Mouse (Mus musculus): ENCODE data around the gene Sgtb. TPM values are rescaled to one million over a fixed set of nuclear protein-coding genes. Genes with fewer than 3 reads are reported as not detected.
A peak's percentile ranks its signal among the peaks of the same experiment; 100 is the strongest.

The Sgtb gene
- total RNA-seq, 2 experiments from 2014 or later, result 0.26 TPM; not detected in 1

GRCm38 (mm10) chr13:104108651-104109287, 772 bp upstream of the Sgtb start:
- peak; percentile 43 for ATAC-seq (replicated peaks; ENCODE audit: poor library complexity, severe bottlenecking)

GRCm38 (mm10) chr13:104109816-104110521, 428 bp downstream of the Sgtb start:
- peak; percentile 39 for ATAC-seq (replicated peaks; ENCODE audit: poor library complexity, severe bottlenecking)

GRCm38 (mm10) chr13:104110526-104110925, 985 bp downstream of the Sgtb start:
- no peak for ATAC-seq (replicated peaks; ENCODE audit: poor library complexity, severe bottlenecking)

- ATAC-seq (replicated peaks; ENCODE audit: poor library complexity, severe bottlenecking), result no peak
These were observed 2.8 kb downstream of the Sgtb start for GRCm38 (mm10) chr13:104112266-104112900.

GRCm38 (mm10) chr13:104113782-104114181, 4.2 kb downstream of the Sgtb start:
- no peak for ATAC-seq (replicated peaks; ENCODE audit: poor library complexity, severe bottlenecking)

GRCm38 (mm10) chr13:104114827-104115226, 5.3 kb downstream of the Sgtb start:
- no peak for ATAC-seq (replicated peaks; ENCODE audit: poor library complexity, severe bottlenecking)

- no peak for ATAC-seq (replicated peaks; ENCODE audit: poor library complexity, severe bottlenecking)
These were observed 12.7 kb downstream of the Sgtb start for GRCm38 (mm10) chr13:104122078-104122840.

GRCm38 (mm10) chr13:104123662-104124381, 14.3 kb downstream of the Sgtb start:
- ATAC-seq (replicated peaks; ENCODE audit: poor library complexity, severe bottlenecking), result no peak

GRCm38 (mm10) chr13:104132561-104132960, 23.0 kb downstream of the Sgtb start:
- ATAC-seq (replicated peaks; ENCODE audit: poor library complexity, severe bottlenecking), result no peak

- no peak for ATAC-seq (replicated peaks; ENCODE audit: poor library complexity, severe bottlenecking)
These were observed 25.1 kb downstream of the Sgtb start for GRCm38 (mm10) chr13:104134510-104135085.

- ATAC-seq (replicated peaks; ENCODE audit: poor library complexity, severe bottlenecking), result peak; percentile 100
These were observed 30.0 kb downstream of the Sgtb start for GRCm38 (mm10) chr13:104139369-104140209.

GRCm38 (mm10) chr13:104144871-104145270, 35.3 kb downstream of the Sgtb start:
- no peak for ATAC-seq (replicated peaks; ENCODE audit: poor library complexity, severe bottlenecking)

GRCm38 (mm10) chr13:104145646-104146045, 36.1 kb downstream of the Sgtb start:
- ATAC-seq (replicated peaks; ENCODE audit: poor library complexity, severe bottlenecking), result no peak

- ATAC-seq (replicated peaks; ENCODE audit: poor library complexity, severe bottlenecking), result no peak
These were observed 44.6 kb downstream of the Sgtb start for GRCm38 (mm10) chr13:104154180-104154579.

- no peak for ATAC-seq (replicated peaks; ENCODE audit: poor library complexity, severe bottlenecking)
These were observed 45.6 kb downstream of the Sgtb start for GRCm38 (mm10) chr13:104155106-104155505.

- no peak for ATAC-seq (replicated peaks; ENCODE audit: poor library complexity, severe bottlenecking)
These were observed 46.1 kb downstream of the Sgtb start for GRCm38 (mm10) chr13:104155686-104156085.

GRCm38 (mm10) chr13:104171711-104172110, 62.2 kb downstream of the Sgtb start:
- ATAC-seq (replicated peaks; ENCODE audit: poor library complexity, severe bottlenecking), result no peak

GRCm38 (mm10) chr13:104172498-104172897, 63.0 kb downstream of the Sgtb start:
- no peak for ATAC-seq (replicated peaks; ENCODE audit: poor library complexity, severe bottlenecking)

GRCm38 (mm10) chr13:104176874-104177273, 67.3 kb downstream of the Sgtb start:
- no peak for ATAC-seq (replicated peaks; ENCODE audit: poor library complexity, severe bottlenecking)

Measured in granulocyte monocyte progenitor cell, adult 5-6 weeks (primary cell).